9 mouse cellular contexts compared by ENCODE assay signal in the genomic region with DNA sequence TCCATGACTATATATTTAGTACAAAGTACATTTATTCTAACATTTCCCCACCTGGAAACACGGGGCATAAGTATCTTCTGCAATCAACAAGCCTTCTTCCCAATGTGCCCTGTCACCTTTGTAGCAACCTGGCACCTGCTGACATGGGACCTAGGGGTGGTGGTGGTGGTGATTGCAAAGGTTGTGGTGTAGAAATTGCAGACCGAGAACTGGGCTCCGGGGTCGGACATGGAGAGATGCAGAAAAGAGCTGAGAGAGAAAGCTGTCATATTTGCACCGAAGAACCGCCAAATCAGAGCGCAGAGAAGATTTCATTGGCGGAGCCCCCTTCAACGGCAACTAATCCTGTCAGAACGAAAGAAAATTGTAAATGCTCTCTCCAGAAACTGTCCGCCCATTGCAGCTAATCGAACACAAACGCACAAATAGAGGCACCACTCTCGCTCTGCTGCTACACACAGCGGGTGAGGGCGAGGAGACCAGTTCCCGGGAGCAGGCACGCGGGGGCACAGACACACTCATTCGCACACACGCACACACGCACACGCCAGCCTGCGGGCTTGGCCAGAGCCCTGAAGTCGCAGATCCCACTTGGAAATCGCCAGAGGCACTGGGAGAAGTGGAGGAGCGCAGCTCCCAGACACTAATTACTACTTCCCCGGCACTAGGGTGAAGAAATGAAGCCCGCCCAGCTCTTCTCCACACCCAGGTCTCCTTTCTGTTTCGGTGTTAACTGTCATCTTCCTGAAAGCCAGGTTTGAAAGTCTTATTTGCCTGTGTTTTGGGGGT. TPM values are rescaled to one million over a fixed set of nuclear protein-coding genes. Genes with fewer than 3 reads are reported as not detected.
DNase-seq lines count a peak whose midpoint lies in the region; ATAC-seq and TF ChIP-seq lines count a peak whose summit lies in the region.
"Had no signal": no experiment of that assay in that cellular context is flagged by ENCODE, and none has a peak within 500 bp of the region (broad histone marks: within the 10 kb centered on the region; RNA-seq: fewer than 3 reads in every experiment).

A gene (plus strand): TSS at position 473 of the 789 bp plus-strand sequence.

- H3K4me2 ChIP-seq in hindbrain, embryonic 14.5 days (replicated peaks), result peak within 1 kb of the TSS; percentile 97
- H3K4me2 ChIP-seq in liver, embryonic 11.5 days, result peak within 1 kb of the TSS; percentile 61

- 3% methylated on average over 30 of the region's 30 CpGs for WGBS in hindbrain, embryonic 14.5 days
- WGBS in liver, embryonic 11.5 days, result 6% methylated on average over 30 of the region's 30 CpGs
- under 1% methylated on average over 30 of the region's 30 CpGs for WGBS in olfactory bulb, adult 2 months

- H3K9me3 ChIP-seq in hindbrain, embryonic 14.5 days (ENCODE audit: control insufficient read depth, low read length), result no peaks in the 10 kb centered on the region
- H3K9me3 ChIP-seq in liver, embryonic 11.5 days (ENCODE audit: control insufficient read depth, low read length), result no peaks in the 10 kb centered on the region

- H3K27me3 ChIP-seq in hindbrain, embryonic 14.5 days (ENCODE audit: control insufficient read depth, insufficient read depth, low read length), result peaks cover 23% of the 10 kb centered on the region
- H3K27me3 ChIP-seq in liver, embryonic 11.5 days (replicated peaks; ENCODE audit: control insufficient read depth, insufficient read depth, low read length), result peaks cover 37% of the 10 kb centered on the region

- H3K36me3 ChIP-seq in hindbrain, embryonic 14.5 days (replicated peaks; ENCODE audit: control insufficient read depth, insufficient read depth), result no peaks in the 10 kb centered on the region
- H3K36me3 ChIP-seq in liver, embryonic 11.5 days (ENCODE audit: control insufficient read depth, insufficient read depth, low read length), result no peaks in the 10 kb centered on the region

- 0 out of 2 replicates have a peak within 1 kb of the TSS, but pooled peaks have one; percentile 49 for H3K27ac ChIP-seq in hindbrain, embryonic 14.5 days
- no peak within 1 kb of the TSS for H3K27ac ChIP-seq in liver, embryonic 11.5 days (ENCODE audit: low read depth, low read length)
- H3K27ac ChIP-seq in olfactory bulb, adult 2 months (ENCODE audit: insufficient read depth, low read depth, low read length), result peak within 1 kb of the TSS; percentile 89

- TF ChIP-seq POLR2A in olfactory bulb, adult 2 months (IDR thresholded peaks at IDR 0.05; ENCODE audit: insufficient read depth, low read depth, low read length), result peak; percentile 43; the same call in 1 of the 2 replicates

- TF ChIP-seq CTCF in olfactory bulb, adult 2 months (IDR thresholded peaks at IDR 0.05; ENCODE audit: insufficient read depth, low read depth, low read length), result no peak

- peak; percentile 68 for ATAC-seq in hindbrain, embryonic 14.5 days (ENCODE audit: low FRiP score)
- no peak for ATAC-seq in liver, embryonic 11.5 days (replicated peaks; ENCODE audit: low FRiP score)

- H3K4me1 ChIP-seq in hindbrain, embryonic 14.5 days (replicated peaks; ENCODE audit: control insufficient read depth, insufficient read depth, low read length), result 0 out of 2 replicates have a peak, but pooled peaks cover 6% of the 10 kb centered on the region
- H3K4me1 ChIP-seq in liver, embryonic 11.5 days (replicated peaks; ENCODE audit: control insufficient read depth, insufficient read depth, low read length), result no peaks in the 10 kb centered on the region
- H3K4me1 ChIP-seq in olfactory bulb, adult 2 months (ENCODE audit: control insufficient read depth, insufficient read depth, low read length), result peaks cover 13% of the 10 kb centered on the region

- H3K4me3 ChIP-seq in hindbrain, embryonic 14.5 days (replicated peaks; ENCODE audit: low read length), result peak within 1 kb of the TSS; percentile 50
- peak within 1 kb of the TSS; percentile 43 for H3K4me3 ChIP-seq in liver, embryonic 11.5 days (ENCODE audit: low read depth, low read length)
- H3K4me3 ChIP-seq in olfactory bulb, adult 2 months (ENCODE audit: insufficient read depth, low read depth, low read length), result peak within 1 kb of the TSS; percentile 78

- peak within 1 kb of the TSS; percentile 64 for H3K9ac ChIP-seq in hindbrain, embryonic 14.5 days
- no peak within 1 kb of the TSS for H3K9ac ChIP-seq in liver, embryonic 11.5 days (ENCODE audit: low read depth, low read length)

- peak; percentile 9 for DNase-seq in adrenal gland, postnatal 10 days
- no peak for DNase-seq in adrenal gland, postnatal 36 days
- peak; percentile 36 for DNase-seq in Muller cell, postnatal 12 days (ENCODE audit: inconsistent ontology term)
- DNase-seq in forelimb bud, embryonic 11.5 days (ENCODE audit: low read depth, low spot score), result peak; percentile 16
- peak; percentile 66 for DNase-seq in hindbrain, embryonic 14.5 days (ENCODE audit: low spot score)
- peak; percentile 45 for DNase-seq in liver, embryonic 11.5 days (ENCODE audit: low spot score)
- no peak for DNase-seq in thymus, postnatal 14 days

RNA-seq across cellular contexts. Expression of the gene that starts here (rescaled TPM):
- total RNA-seq in adrenal gland, postnatal 10 days (2021), result 1 to 10 TPM in 1 of 2 experiments, under 1 TPM in 1; 0.78 to 1.9 TPM
- total RNA-seq in adrenal gland, postnatal 36 days (2021), result under 1 TPM in 1 of 2 experiments, not detected in 1; 0.20 TPM
- 11.9 and 13.1 TPM in 2 replicates for polyA plus RNA-seq in hindbrain, embryonic 14.5 days (2014; fragmentation: Nextera tagmentation; extraction: Ambion mirVana)
- 1.6 and 2.3 TPM in 2 replicates for polyA plus RNA-seq in liver, embryonic 11.5 days (2014; fragmentation: Nextera tagmentation; extraction: Ambion mirVana)
- polyA plus RNA-seq in olfactory bulb, adult 2 months (2012; ENCODE audit: insufficient read depth, insufficient read length, low replicate concordance, missing spikeins), result not detected in 2 replicates
- total RNA-seq: gastrocnemius, postnatal 36 days had no signal

Comparison
In these comparisons a context has a peak if more than half of its experiments do, and no peak if none do; other contexts are left out.
1. DNase-seq: peak in adrenal gland, postnatal 10 days (single experiment), Muller cell, postnatal 12 days (single experiment), forelimb bud, embryonic 11.5 days (single experiment), hindbrain, embryonic 14.5 days (single experiment) and liver, embryonic 11.5 days (single experiment); none in adrenal gland, postnatal 36 days (0 of 2) and thymus, postnatal 14 days (single experiment).
2. Peak in every context shown above with its lines, with median percentiles within 50 percentile points of each other: H3K4me3 ChIP-seq.